Mouse (Mus musculus) heart, postnatal 0 days (tissue): ENCODE results near the gene Asap2. TPM values are rescaled to one million over a fixed set of nuclear protein-coding genes. Genes with fewer than 3 reads are reported as not detected.

Source experiments
- ATAC-seq: fragments of 200-750 bp; cut with Nextera tagmentation; 2 replicates; pipeline ENCODE4 v1.8.0; 2017; ENCODE audit warnings: low read depth, moderate number of reproducible peaks, moderate library complexity; ENCODE audit not compliant: insufficient read depth
- DNase-seq: peaks from one replicate; pipeline ENCODE4 v3.0.0-alpha.2; 2016; ENCODE audit warnings: low spot score
- H3K27ac ChIP-seq: fragments of 300-500 bp; sonication (generic); 2 replicates; pipeline ENCODE4 v1.5.1; 2014; ENCODE audit warnings: low read depth, mild to moderate bottlenecking
- H3K27me3 ChIP-seq: fragments of 300-500 bp; sonication (generic); 2 replicates; pipeline ENCODE4 v1.6.1; 2014; ENCODE audit warnings: low read length, mixed read lengths; ENCODE audit not compliant: control insufficient read depth, insufficient read depth
- H3K36me3 ChIP-seq: fragments of 300-500 bp; sonication (generic); replicated peaks from 2 replicates; pipeline ENCODE4 v1.6.1; 2014; ENCODE audit warnings: low read length, mixed read lengths; ENCODE audit not compliant: control insufficient read depth, insufficient read depth
- H3K4me1 ChIP-seq: fragments of 300-500 bp; sonication (generic); 2 replicates; pipeline ENCODE4 v1.6.1; 2014; ENCODE audit warnings: antibody characterized with exemption; ENCODE audit not compliant: control insufficient read depth, insufficient read depth
- H3K4me2 ChIP-seq: fragments of 300-500 bp; sonication (generic); 2 replicates; pipeline ENCODE4 v1.6.1; 2014; ENCODE audit warnings: low read depth, mild to moderate bottlenecking, low read length, moderate library complexity
- H3K4me3 ChIP-seq: fragments of 300-500 bp; sonication (generic); 2 replicates; pipeline ENCODE4 v1.5.1; 2014; ENCODE audit warnings: low read depth, low read length
- H3K9ac ChIP-seq: fragments of 300-500 bp; sonication (generic); replicated peaks from 2 replicates; pipeline ENCODE4 v1.6.1; 2014; ENCODE audit warnings: low read depth, low read length, mixed read lengths
- H3K9me3 ChIP-seq: fragments of 300-500 bp; sonication (generic); replicated peaks from 2 replicates; pipeline ENCODE4 v1.6.1; 2016; ENCODE audit warnings: low read length; ENCODE audit not compliant: control insufficient read depth
- CTCF ChIP-seq: IDR thresholded peaks from 2 replicates; pipeline ENCODE4 v1.5.1; 2016; ENCODE audit warnings: antibody characterized with exemption, control low read depth, low read depth
- EP300 ChIP-seq: IDR thresholded peaks from 2 replicates; pipeline ENCODE4 v1.6.1; 2016; ENCODE audit warnings: antibody characterized with exemption, low read depth
- WGBS: fragments of 180-500 bp; shearing (Covaris S2); extraction: QIAGEN DNeasy Blood & Tissue Kit; methylation state at CpG from one replicate; pipeline ENCODE4 v1.1.7; 2014; 5-methylcytosine and 5-hydroxymethylcytosine counted together
- polyA plus RNA-seq: library from polyadenylated mRNA; unstranded; fragments of >200 nt; fragmentation: Nextera tagmentation; extraction: Ambion mirVana; gene quantifications from 2 replicates; pipeline ENCODE4 v1.2.1, GENCODE M21; 2015
- total RNA-seq: library from RNA; depleted of rRNA; stranded (reverse); fragments of >200 nt; gene quantifications from 2 replicates; pipeline ENCODE4 v1.2.3, GENCODE M21; 2014; ENCODE audit warnings: low replicate concordance

Gene Asap2
- total and polyA plus RNA-seq, 2 experiments from 2014 or later = 4.1 to 9.6 TPM

GRCm38 (mm10) chr12:21286712-21287650 is 296.7 kb downstream of the Asap2 start:
- peaks cover 21% of the 10 kb centered on the region for H3K4me1 ChIP-seq
- ATAC-seq (no peak), DNase-seq (no peak)
- H3K36me3 ChIP-seq = peaks cover 18% of the 10 kb centered on the region
- H3K9ac ChIP-seq = peak overlapping the region; percentile 91
- no peaks in the 10 kb centered on the region for H3K27me3 ChIP-seq
- peak overlapping the region; percentile 95 for H3K4me3 ChIP-seq
- TF ChIP-seq EP300 = no peak
- no peak for TF ChIP-seq CTCF
- 29% methylated on average over 18 of the region's 18 CpGs for WGBS
- peak overlapping the region; percentile 96 for H3K4me2 ChIP-seq
- H3K27ac ChIP-seq = peak overlapping the region; percentile 88
- no peaks in the 10 kb centered on the region for H3K9me3 ChIP-seq

GRCm38 (mm10) chr12:21288716-21289395 is 298.6 kb downstream of the Asap2 start:
- Histone ChIP-seq H3K4me1 (peaks cover 21% of the 10 kb centered on the region), H3K4me2 (no peak overlapping the region), H3K9me3 (no peaks in the 10 kb centered on the region), H3K27me3 (no peaks in the 10 kb centered on the region), H3K27ac (no peak overlapping the region), H3K9ac (no peak overlapping the region), H3K36me3 (peaks cover 29% of the 10 kb centered on the region), H3K4me3 (no peak overlapping the region)
- 66% methylated on average over 3 of the region's 3 CpGs for WGBS
- ATAC-seq = no peak
- DNase-seq = no peak
- no peak for TF ChIP-seq CTCF
- TF ChIP-seq EP300 = no peak

GRCm38 (mm10) chr12:21289651-21290050 is 299.4 kb downstream of the Asap2 start:
- no peak overlapping the region for H3K4me2 ChIP-seq
- no peak for TF ChIP-seq EP300
- TF ChIP-seq CTCF = no peak
- H3K27me3 ChIP-seq = no peaks in the 10 kb centered on the region
- no peak overlapping the region for H3K9ac ChIP-seq
- H3K36me3 ChIP-seq = peaks cover 37% of the 10 kb centered on the region
- WGBS = 86% methylated on average over 6 of the region's 6 CpGs
- no peak for ATAC-seq
- H3K9me3 ChIP-seq = no peaks in the 10 kb centered on the region
- H3K27ac ChIP-seq = no peak overlapping the region
- H3K4me3 ChIP-seq = no peak overlapping the region
- DNase-seq = no peak
- peaks cover 21% of the 10 kb centered on the region for H3K4me1 ChIP-seq

GRCm38 (mm10) chr12:21298856-21299255 is 308.6 kb downstream of the Asap2 start:
- Histone ChIP-seq H3K4me2 (no peak overlapping the region), H3K4me1 (no peaks in the 10 kb centered on the region), H3K9me3 (no peaks in the 10 kb centered on the region), H3K27me3 (no peaks in the 10 kb centered on the region), H3K27ac (no peak overlapping the region), H3K36me3 (peaks cover 88% of the 10 kb centered on the region), H3K9ac (no peak overlapping the region), H3K4me3 (no peak overlapping the region)
- no peak for TF ChIP-seq EP300
- no peak for TF ChIP-seq CTCF
- DNase-seq = no peak
- no peak for ATAC-seq
- 87% methylated on average over 11 of the region's 11 CpGs for WGBS

- H3K27me3 ChIP-seq = no peaks in the 10 kb centered on the region
- WGBS = 47% methylated on average over 7 of the region's 7 CpGs
- no peak overlapping the region for H3K4me3 ChIP-seq
- no peaks in the 10 kb centered on the region for H3K9me3 ChIP-seq
- no peak overlapping the region for H3K27ac ChIP-seq
- peak; percentile 33; the same call in 1 of the 2 replicates for ATAC-seq
- no peak overlapping the region for H3K9ac ChIP-seq
- DNase-seq = no peak
- no peak for TF ChIP-seq EP300
- no peak for TF ChIP-seq CTCF
- H3K36me3 ChIP-seq = peaks cover 86% of the 10 kb centered on the region
- no peak overlapping the region for H3K4me2 ChIP-seq
- H3K4me1 ChIP-seq = no peaks in the 10 kb centered on the region
Measured at GRCm38 (mm10) chr12:21301324-21301723, 311.1 kb downstream of the Asap2 start.
